Mouse (Mus musculus) splenic B cell, adult 2 months (primary cell): ENCODE data around the gene Cmtm2b.

Experiments
- DNase-seq: peaks from one replicate; pipeline ENCODE4 v3.0.0-alpha.2; 2011; ENCODE audit warnings: low read depth, low spot score
- H3K27me3 ChIP-seq: 2 replicates; pipeline ENCODE4 v1.6.1; 2012; ENCODE audit warnings: mild to moderate bottlenecking, low read length, moderate library complexity, mixed read lengths; ENCODE audit not compliant: control insufficient read depth, poor library complexity, insufficient read depth, severe bottlenecking
- H3K36me3 ChIP-seq: 2 replicates; pipeline ENCODE4 v1.6.1; 2012; ENCODE audit warnings: mild to moderate bottlenecking, low read length, moderate library complexity, mixed read lengths; ENCODE audit not compliant: control insufficient read depth, poor library complexity, insufficient read depth, severe bottlenecking

Cmtm2b gene

GRCm38 (mm10) chr8:104337890-104338289 is 15.9 kb downstream of the Cmtm2b start:
- DNase-seq = peak; percentile 52

DNA sequence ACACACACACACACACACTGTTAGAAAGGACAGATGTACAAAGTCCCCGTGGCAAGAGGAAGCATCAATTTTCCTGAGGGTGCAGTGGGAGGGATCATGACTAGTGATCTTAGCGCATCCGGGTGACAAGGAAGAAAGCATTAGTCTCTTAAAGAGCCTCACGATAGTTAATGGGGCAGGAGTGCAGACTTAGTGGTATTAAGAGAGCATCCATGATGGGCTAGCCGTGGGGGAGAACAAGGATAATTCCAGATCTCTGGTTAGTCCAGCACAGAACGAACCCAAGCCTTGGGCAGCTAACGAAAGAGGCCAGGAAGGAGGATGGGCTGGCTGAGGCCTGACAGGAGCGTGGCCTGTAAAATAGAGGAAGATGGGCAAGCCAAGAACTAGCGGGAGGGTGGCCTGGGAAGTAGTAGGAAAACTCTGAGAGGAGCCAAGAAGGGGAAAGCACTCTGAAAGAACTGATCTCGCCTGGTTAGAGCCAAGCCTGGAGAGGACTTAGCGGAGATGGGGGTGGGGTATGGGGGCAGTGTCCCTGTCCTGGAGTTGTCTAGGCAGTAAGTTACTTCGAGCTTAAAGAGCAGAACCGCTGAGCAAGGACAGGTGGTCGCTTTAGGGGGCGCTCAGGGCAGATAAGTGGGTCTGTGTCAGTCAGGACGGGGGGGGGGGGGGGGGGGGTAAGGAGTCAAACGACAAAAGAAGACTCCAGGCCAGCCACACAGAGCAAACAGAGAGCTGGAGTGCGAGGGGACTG is 17.4 kb downstream of the Cmtm2b start, which contains the start of gene Cmtm3:
Gene Cmtm3 (plus strand): TSS at position 182 of the 754 bp plus-strand sequence.
- Histone ChIP-seq H3K36me3 (no peaks in the 10 kb centered on the region), H3K27me3 (no peaks in the 10 kb centered on the region)
- no peak for DNase-seq

More at GRCm38 (mm10) chr8:104337890-104338289, 15.9 kb downstream of the Cmtm2b start:
- Histone ChIP-seq H3K27me3 (no peaks in the 10 kb centered on the region), H3K36me3 (no peaks in the 10 kb centered on the region)

DNA sequence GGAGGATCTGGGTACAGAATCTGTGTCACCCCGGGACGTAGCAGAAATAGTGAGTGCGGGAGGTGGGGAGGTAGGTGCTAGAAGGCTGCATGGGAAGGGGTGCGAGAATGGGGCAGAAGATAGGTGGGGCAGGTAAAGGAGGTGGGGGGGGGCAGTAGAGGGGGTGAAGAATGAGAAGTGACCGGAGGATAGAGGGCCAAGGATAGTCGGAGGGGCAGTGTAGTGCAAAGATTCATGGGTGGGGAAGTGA is 17.9 kb downstream of the Cmtm2b start:
- no peaks in the 10 kb centered on the region for H3K36me3 ChIP-seq
- DNase-seq = no peak
- no peaks in the 10 kb centered on the region for H3K27me3 ChIP-seq

- DNase-seq = peak; percentile 84
- no peaks in the 10 kb centered on the region for H3K27me3 ChIP-seq
- no peaks in the 10 kb centered on the region for H3K36me3 ChIP-seq
Measured at GRCm38 (mm10) chr8:104340233-104341105, 18.4 kb downstream of the Cmtm2b start.

- Histone ChIP-seq H3K36me3 (no peaks in the 10 kb centered on the region), H3K27me3 (no peaks in the 10 kb centered on the region)
- DNase-seq = no peak
Measured at GRCm38 (mm10) chr8:104341106-104341561, 19.1 kb downstream of the Cmtm2b start.

GRCm38 (mm10) chr8:104341678-104342077 is 19.6 kb downstream of the Cmtm2b start:
- no peak for DNase-seq

GRCm38 (mm10) chr8:104342426-104342825 is 20.4 kb downstream of the Cmtm2b start:
- H3K27me3 ChIP-seq = no peaks in the 10 kb centered on the region
- no peak for DNase-seq
- H3K36me3 ChIP-seq = no peaks in the 10 kb centered on the region

More at GRCm38 (mm10) chr8:104341678-104342077, 19.6 kb downstream of the Cmtm2b start:
- no peaks in the 10 kb centered on the region for H3K36me3 ChIP-seq
- no peaks in the 10 kb centered on the region for H3K27me3 ChIP-seq

DNA sequence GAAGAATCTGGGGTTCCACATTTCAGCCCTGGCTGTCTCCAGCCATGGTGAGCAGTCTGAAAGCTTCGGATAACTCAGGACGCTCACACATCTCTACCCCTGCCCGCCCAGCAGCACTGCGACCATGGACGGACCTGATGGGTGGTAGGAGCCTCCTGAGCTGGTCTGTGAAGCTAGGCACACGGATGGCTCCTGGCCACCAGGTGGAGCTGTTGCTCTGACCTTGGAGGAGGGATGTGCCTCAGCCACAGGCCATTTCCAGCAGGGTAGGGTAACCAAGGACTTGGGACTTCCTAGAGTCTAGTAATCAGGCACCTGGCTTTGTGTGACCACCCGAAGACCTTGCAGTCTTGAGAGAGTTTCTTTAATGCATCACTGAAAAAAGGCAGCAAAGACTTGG is 21.9 kb downstream of the Cmtm2b start:
- Histone ChIP-seq H3K36me3 (no peaks in the 10 kb centered on the region), H3K27me3 (no peaks in the 10 kb centered on the region)
- DNase-seq = peak; percentile 90

- Histone ChIP-seq H3K36me3 (no peaks in the 10 kb centered on the region), H3K27me3 (no peaks in the 10 kb centered on the region)
- DNase-seq = no peak
Measured at GRCm38 (mm10) chr8:104344622-104345021, 22.6 kb downstream of the Cmtm2b start.

GRCm38 (mm10) chr8:104346706-104347105 is 24.7 kb downstream of the Cmtm2b start:
- H3K27me3 ChIP-seq = no peaks in the 10 kb centered on the region
- DNase-seq = no peak
- H3K36me3 ChIP-seq = no peaks in the 10 kb centered on the region

DNA sequence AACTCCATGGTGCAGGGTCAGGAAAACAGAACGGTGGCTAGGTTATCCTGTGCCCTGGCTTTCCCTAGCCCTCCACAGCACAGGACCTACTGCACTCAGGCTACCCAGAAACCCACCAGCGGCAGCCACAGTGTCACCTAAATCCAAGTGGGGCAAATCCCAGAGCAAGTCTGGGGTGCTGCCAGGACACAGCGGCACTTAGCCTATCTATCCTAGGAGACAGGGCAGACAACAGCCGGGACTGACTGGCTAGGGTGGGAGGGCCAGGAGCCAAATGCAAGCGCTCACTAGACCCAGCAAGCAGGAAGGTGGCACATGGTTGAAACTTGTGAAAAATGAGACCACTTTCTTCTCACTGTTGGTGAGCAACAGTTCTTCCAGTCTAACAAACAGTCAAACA is 26.9 kb downstream of the Cmtm2b start:
- no peak for DNase-seq
- no peaks in the 10 kb centered on the region for H3K36me3 ChIP-seq
- no peaks in the 10 kb centered on the region for H3K27me3 ChIP-seq

GRCm38 (mm10) chr8:104350047-104350446 is 28.0 kb downstream of the Cmtm2b start:
- H3K36me3 ChIP-seq = no peaks in the 10 kb centered on the region
- no peak for DNase-seq
- H3K27me3 ChIP-seq = no peaks in the 10 kb centered on the region

DNA sequence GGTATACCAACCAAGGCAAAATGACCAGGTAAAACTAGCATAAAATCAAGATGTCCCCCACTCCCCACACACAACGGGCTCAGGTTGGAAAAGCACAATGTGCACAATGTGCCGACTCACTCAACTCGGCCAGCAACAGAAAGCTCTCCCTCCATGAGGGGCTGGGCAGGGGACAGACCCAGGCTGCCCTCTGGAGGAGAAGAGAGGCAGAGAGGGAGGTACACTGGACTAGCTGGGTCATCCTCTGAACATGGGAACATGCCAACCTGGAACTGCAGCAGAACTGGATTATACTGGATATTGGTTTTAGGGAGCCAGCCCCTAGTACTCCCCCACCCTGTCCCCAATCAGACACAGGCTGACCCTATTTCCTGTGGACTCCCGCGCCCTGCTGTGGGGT is 31.2 kb downstream of the Cmtm2b start:
- no peak for DNase-seq

GRCm38 (mm10) chr8:104354504-104354903 is 32.5 kb downstream of the Cmtm2b start:
- Histone ChIP-seq H3K27me3 (no peaks in the 10 kb centered on the region), H3K36me3 (no peaks in the 10 kb centered on the region)
- DNase-seq = no peak

More for the DNA sequence above, 31.2 kb downstream of the Cmtm2b start:
- Histone ChIP-seq H3K36me3 (no peaks in the 10 kb centered on the region), H3K27me3 (no peaks in the 10 kb centered on the region)

DNA sequence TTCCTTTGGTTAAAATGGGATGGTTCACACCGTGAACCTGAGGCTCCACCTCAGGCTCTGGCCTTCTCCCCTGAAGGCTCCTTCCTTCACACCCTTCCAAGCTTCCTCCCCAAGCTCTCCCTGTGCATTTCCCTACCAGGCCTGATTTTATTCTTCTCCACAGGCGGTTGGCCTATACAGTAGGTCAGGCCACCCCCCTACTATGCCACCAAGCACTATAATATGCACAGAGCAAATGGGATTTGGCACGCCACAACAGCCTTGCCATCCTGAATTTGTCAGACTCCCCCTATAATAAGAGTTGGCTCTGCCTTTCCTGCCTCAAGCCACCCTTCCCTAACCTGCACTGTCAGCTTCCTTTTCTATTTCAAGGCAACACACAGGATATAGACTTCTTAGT is 36.6 kb downstream of the Cmtm2b start:
- Histone ChIP-seq H3K36me3 (no peaks in the 10 kb centered on the region), H3K27me3 (no peaks in the 10 kb centered on the region)
- DNase-seq = no peak
